Mouse (Mus musculus): ENCODE data around the gene B230217C12Rik. TPM values are rescaled to one million over a fixed set of nuclear protein-coding genes. Genes with fewer than 3 reads are reported as not detected.
"Not testable (repeated sequence)": the region's sequence is repeated elsewhere in the genome, so short reads cannot be mapped to it uniquely, and the experiment has no call there.

Gene B230217C12Rik
- polyA plus RNA-seq, 1 experiment = 27.3 TPM

GRCm38 (mm10) chr11:97840991-97841661 lies 546 bp downstream of the B230217C12Rik start:
- DNase-seq (ENCODE audit: low read depth) = peak; percentile 96

GRCm38 (mm10) chr11:97842001-97842400 lies 1.4 kb downstream of the B230217C12Rik start:
- peak; percentile 44 for DNase-seq (ENCODE audit: low read depth)
- TF ChIP-seq POLR2A (IDR thresholded peaks at IDR 0.05; ENCODE audit: borderline replicate concordance, extremely low read depth, insufficient read depth, insufficient read length, poor library complexity, severe bottlenecking) = no peak
- TF ChIP-seq CTCF (IDR thresholded peaks at IDR 0.05; ENCODE audit: borderline replicate concordance, extremely low read depth, insufficient read depth, insufficient read length) = peak; percentile 21; the same call in 1 of the 2 replicates

More at GRCm38 (mm10) chr11:97840991-97841661, 546 bp downstream of the B230217C12Rik start:
- no peak for TF ChIP-seq CTCF (IDR thresholded peaks at IDR 0.05; ENCODE audit: borderline replicate concordance, extremely low read depth, insufficient read depth, insufficient read length)
- peak; percentile 84; the same call in 1 of the 2 replicates for TF ChIP-seq POLR2A (IDR thresholded peaks at IDR 0.05; ENCODE audit: borderline replicate concordance, extremely low read depth, insufficient read depth, insufficient read length, poor library complexity, severe bottlenecking)

- no peak for DNase-seq (ENCODE audit: low read depth)
Measured at GRCm38 (mm10) chr11:97850367-97850766, 9.8 kb downstream of the B230217C12Rik start.

GRCm38 (mm10) chr11:97851601-97852000 lies 11.0 kb downstream of the B230217C12Rik start:
- no peak for DNase-seq (ENCODE audit: low read depth)
- TF ChIP-seq CTCF (IDR thresholded peaks at IDR 0.05; ENCODE audit: borderline replicate concordance, extremely low read depth, insufficient read depth, insufficient read length) (no peak), POLR2A (IDR thresholded peaks at IDR 0.05; ENCODE audit: borderline replicate concordance, extremely low read depth, insufficient read depth, insufficient read length, poor library complexity, severe bottlenecking) (no peak)

More at GRCm38 (mm10) chr11:97850367-97850766, 9.8 kb downstream of the B230217C12Rik start:
- TF ChIP-seq CTCF (IDR thresholded peaks at IDR 0.05; ENCODE audit: borderline replicate concordance, extremely low read depth, insufficient read depth, insufficient read length) (no peak), POLR2A (IDR thresholded peaks at IDR 0.05; ENCODE audit: borderline replicate concordance, extremely low read depth, insufficient read depth, insufficient read length, poor library complexity, severe bottlenecking) (no peak)

GRCm38 (mm10) chr11:97855473-97855872 lies 14.9 kb downstream of the B230217C12Rik start:
- no peak for DNase-seq (ENCODE audit: low read depth)
- TF ChIP-seq CTCF (IDR thresholded peaks at IDR 0.05; ENCODE audit: borderline replicate concordance, extremely low read depth, insufficient read depth, insufficient read length) = no peak
- TF ChIP-seq POLR2A (IDR thresholded peaks at IDR 0.05; ENCODE audit: borderline replicate concordance, extremely low read depth, insufficient read depth, insufficient read length, poor library complexity, severe bottlenecking) = no peak

- no peak for TF ChIP-seq POLR2A (IDR thresholded peaks at IDR 0.05; ENCODE audit: borderline replicate concordance, extremely low read depth, insufficient read depth, insufficient read length, poor library complexity, severe bottlenecking)
- DNase-seq (ENCODE audit: low read depth) = no peak
Measured at GRCm38 (mm10) chr11:97862148-97862547, 21.6 kb downstream of the B230217C12Rik start.

GRCm38 (mm10) chr11:97865421-97865820 lies 24.8 kb downstream of the B230217C12Rik start:
- no peak for TF ChIP-seq POLR2A (IDR thresholded peaks at IDR 0.05; ENCODE audit: borderline replicate concordance, extremely low read depth, insufficient read depth, insufficient read length, poor library complexity, severe bottlenecking)
- TF ChIP-seq CTCF (IDR thresholded peaks at IDR 0.05; ENCODE audit: borderline replicate concordance, extremely low read depth, insufficient read depth, insufficient read length) = no peak
- no peak for DNase-seq (ENCODE audit: low read depth)

- DNase-seq (ENCODE audit: low read depth) = no peak
- TF ChIP-seq POLR2A (IDR thresholded peaks at IDR 0.05; ENCODE audit: borderline replicate concordance, extremely low read depth, insufficient read depth, insufficient read length, poor library complexity, severe bottlenecking) (no peak), CTCF (IDR thresholded peaks at IDR 0.05; ENCODE audit: borderline replicate concordance, extremely low read depth, insufficient read depth, insufficient read length) (no peak)
Measured at GRCm38 (mm10) chr11:97866091-97866888, 25.7 kb downstream of the B230217C12Rik start.

- TF ChIP-seq CTCF (IDR thresholded peaks at IDR 0.05; ENCODE audit: borderline replicate concordance, extremely low read depth, insufficient read depth, insufficient read length) = no peak
- TF ChIP-seq POLR2A (IDR thresholded peaks at IDR 0.05; ENCODE audit: borderline replicate concordance, extremely low read depth, insufficient read depth, insufficient read length, poor library complexity, severe bottlenecking) = no peak
- DNase-seq (ENCODE audit: low read depth) = no peak
Measured at GRCm38 (mm10) chr11:97867591-97867990, 27.0 kb downstream of the B230217C12Rik start.

- DNase-seq (ENCODE audit: low read depth) = not testable (repeated sequence)
Measured at GRCm38 (mm10) chr11:97872378-97872777, 31.8 kb downstream of the B230217C12Rik start.

- no peak for TF ChIP-seq POLR2A (IDR thresholded peaks at IDR 0.05; ENCODE audit: borderline replicate concordance, extremely low read depth, insufficient read depth, insufficient read length, poor library complexity, severe bottlenecking)
- no peak for TF ChIP-seq CTCF (IDR thresholded peaks at IDR 0.05; ENCODE audit: borderline replicate concordance, extremely low read depth, insufficient read depth, insufficient read length)
- DNase-seq (ENCODE audit: low read depth) = no peak
Measured at GRCm38 (mm10) chr11:97874396-97874795, 33.8 kb downstream of the B230217C12Rik start.

- TF ChIP-seq POLR2A (IDR thresholded peaks at IDR 0.05; ENCODE audit: borderline replicate concordance, extremely low read depth, insufficient read depth, insufficient read length, poor library complexity, severe bottlenecking) (no peak), CTCF (IDR thresholded peaks at IDR 0.05; ENCODE audit: borderline replicate concordance, extremely low read depth, insufficient read depth, insufficient read length) (no peak)
- no peak for DNase-seq (ENCODE audit: low read depth)
Measured at GRCm38 (mm10) chr11:97877341-97877740, 36.8 kb downstream of the B230217C12Rik start.
